Mouse (Mus musculus): ENCODE measurements around the gene Nabp2. TPM values are rescaled to one million over a fixed set of nuclear protein-coding genes. Genes with fewer than 3 reads are reported as not detected.

The Nabp2 gene
- polyA plus RNA-seq, 1 experiment = 458 TPM

DNA sequence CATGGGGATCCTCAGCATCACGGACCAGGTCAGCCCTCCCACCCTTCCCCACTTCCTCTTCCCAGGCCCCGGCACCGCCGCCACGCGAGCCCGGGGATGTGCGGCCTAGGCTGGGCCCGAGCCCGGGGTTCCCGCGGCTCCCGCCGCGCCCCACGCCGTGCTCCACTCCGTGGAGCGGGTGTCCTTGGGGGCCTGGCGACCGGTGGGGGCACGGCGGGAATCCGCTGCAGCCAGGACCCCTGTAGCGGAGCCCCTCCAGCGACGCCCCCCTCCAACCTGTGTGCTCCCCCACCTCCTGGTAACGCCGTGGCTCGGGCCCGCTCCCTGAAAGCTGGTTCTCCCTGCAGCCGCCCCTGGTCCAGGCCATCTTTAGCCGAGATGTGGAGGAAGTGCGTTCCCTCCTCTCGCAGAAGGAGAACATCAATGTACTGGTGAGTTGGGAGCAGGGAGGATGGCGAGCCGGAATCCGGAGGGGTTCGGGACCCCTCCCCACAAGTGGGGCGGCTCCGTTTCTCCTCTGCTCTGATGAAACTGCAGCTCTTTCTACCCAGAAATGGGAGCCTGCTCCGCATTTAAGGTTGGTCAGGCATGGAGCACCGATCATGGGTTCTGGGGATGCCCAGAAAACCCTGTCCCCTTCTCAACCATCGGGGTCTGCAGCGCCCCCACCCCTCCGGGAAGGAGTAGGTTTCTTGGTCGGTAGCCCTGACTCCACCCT, 33.9 kb downstream of the Nabp2 start:
- peaks cover 41% of the 10 kb centered on the region for H3K36me3 ChIP-seq (replicated peaks; ENCODE audit: low read length)
- H3K4me3 ChIP-seq (replicated peaks) = peak overlapping the region; percentile 96
- H3K4me1 ChIP-seq = peaks cover 43% of the 10 kb centered on the region
- no peaks in the 10 kb centered on the region for H3K9me3 ChIP-seq
- no peak for TF ChIP-seq FLI1 (IDR thresholded peaks at IDR 0.05; ENCODE audit: low read length)
- no peak for TF ChIP-seq GATA1 (IDR thresholded peaks at IDR 0.05; ENCODE audit: borderline replicate concordance, low read length)
- H3K27me3 ChIP-seq (replicated peaks) = no peaks in the 10 kb centered on the region

GRCm38 (mm10) chr10:128376455-128377211, 34.7 kb downstream of the Nabp2 start, which contains the start of gene Ankrd52:
TSS of gene Ankrd52 (plus strand) at chr10:128377115.
- Histone ChIP-seq H3K4me3 (replicated peaks) (peak within 1 kb of the TSS; percentile 96), H3K4me1 (peaks cover 43% of the 10 kb centered on the region)
- TF ChIP-seq FLI1 (IDR thresholded peaks at IDR 0.05; ENCODE audit: low read length) (no peak), GATA1 (IDR thresholded peaks at IDR 0.05; ENCODE audit: borderline replicate concordance, low read length) (no peak)

GRCm38 (mm10) chr10:128376099-128376454, 35.2 kb downstream of the Nabp2 start:
- H3K36me3 ChIP-seq (replicated peaks; ENCODE audit: low read length) = peaks cover 29% of the 10 kb centered on the region
- peaks cover 43% of the 10 kb centered on the region for H3K4me1 ChIP-seq

More at GRCm38 (mm10) chr10:128376455-128377211, 34.7 kb downstream of the Nabp2 start, which contains the start of gene Ankrd52:
- Histone ChIP-seq H3K9me3 (no peaks in the 10 kb centered on the region), H3K36me3 (replicated peaks; ENCODE audit: low read length) (peaks cover 33% of the 10 kb centered on the region), H3K27me3 (replicated peaks) (no peaks in the 10 kb centered on the region)

DNA sequence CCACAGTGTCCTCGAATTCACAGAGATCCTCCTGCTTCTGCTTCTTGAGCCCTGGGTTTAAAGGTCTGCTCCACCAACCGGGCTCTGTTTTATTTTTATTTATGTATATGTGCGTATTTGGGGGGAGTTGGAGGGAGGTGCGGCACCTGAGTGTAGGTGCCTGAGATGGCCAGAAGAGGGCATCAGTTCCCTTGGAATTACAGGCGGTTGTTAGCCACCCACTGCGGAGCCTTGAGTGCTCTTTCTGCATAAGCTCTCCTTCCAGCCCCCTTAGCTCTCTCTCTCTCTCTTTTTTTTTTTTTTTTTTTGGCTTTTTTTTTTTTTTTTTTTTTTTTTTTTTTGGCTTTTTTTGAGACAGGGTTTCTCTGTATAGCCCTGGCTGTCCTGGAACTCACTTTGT, 36.9 kb downstream of the Nabp2 start:
- peaks cover 15% of the 10 kb centered on the region for H3K36me3 ChIP-seq (replicated peaks; ENCODE audit: low read length)
- H3K4me1 ChIP-seq = peaks cover 54% of the 10 kb centered on the region
- H3K4me3 ChIP-seq (replicated peaks) = no peak overlapping the region
- H3K9me3 ChIP-seq = no peaks in the 10 kb centered on the region
- H3K27me3 ChIP-seq (replicated peaks) = no peaks in the 10 kb centered on the region
- no peak for TF ChIP-seq GATA1 (IDR thresholded peaks at IDR 0.05; ENCODE audit: borderline replicate concordance, low read length)
- TF ChIP-seq FLI1 (IDR thresholded peaks at IDR 0.05; ENCODE audit: low read length) = no peak

More at GRCm38 (mm10) chr10:128376099-128376454, 35.2 kb downstream of the Nabp2 start:
- no peak for TF ChIP-seq GATA1 (IDR thresholded peaks at IDR 0.05; ENCODE audit: borderline replicate concordance, low read length)
- TF ChIP-seq FLI1 (IDR thresholded peaks at IDR 0.05; ENCODE audit: low read length) = no peak
- Histone ChIP-seq H3K4me3 (replicated peaks) (peak overlapping the region; percentile 96), H3K9me3 (no peaks in the 10 kb centered on the region), H3K27me3 (replicated peaks) (no peaks in the 10 kb centered on the region)

GRCm38 (mm10) chr10:128372989-128373748, 38.1 kb downstream of the Nabp2 start:
- Histone ChIP-seq H3K27me3 (replicated peaks) (no peaks in the 10 kb centered on the region), H3K9me3 (no peaks in the 10 kb centered on the region), H3K4me3 (replicated peaks) (peak overlapping the region; percentile 44), H3K36me3 (replicated peaks; ENCODE audit: low read length) (peaks cover 3% of the 10 kb centered on the region), H3K4me1 (peaks cover 50% of the 10 kb centered on the region)
- TF ChIP-seq GATA1 (IDR thresholded peaks at IDR 0.05; ENCODE audit: borderline replicate concordance, low read length) (no peak), FLI1 (IDR thresholded peaks at IDR 0.05; ENCODE audit: low read length) (no peak)

- no peaks in the 10 kb centered on the region for H3K9me3 ChIP-seq
- TF ChIP-seq FLI1 (IDR thresholded peaks at IDR 0.05; ENCODE audit: low read length) (no peak), GATA1 (IDR thresholded peaks at IDR 0.05; ENCODE audit: borderline replicate concordance, low read length) (no peak)
- no peaks in the 10 kb centered on the region for H3K36me3 ChIP-seq (replicated peaks; ENCODE audit: low read length)
- peaks cover 51% of the 10 kb centered on the region for H3K4me1 ChIP-seq
- no peak overlapping the region for H3K4me3 ChIP-seq (replicated peaks)
- H3K27me3 ChIP-seq (replicated peaks) = no peaks in the 10 kb centered on the region
These were observed 39.1 kb downstream of the Nabp2 start for GRCm38 (mm10) chr10:128372142-128372541.

- H3K4me1 ChIP-seq = peaks cover 43% of the 10 kb centered on the region
- H3K9me3 ChIP-seq = no peaks in the 10 kb centered on the region
- TF ChIP-seq FLI1 (IDR thresholded peaks at IDR 0.05; ENCODE audit: low read length) (no peak), GATA1 (IDR thresholded peaks at IDR 0.05; ENCODE audit: borderline replicate concordance, low read length) (no peak)
These were observed 40.7 kb downstream of the Nabp2 start for GRCm38 (mm10) chr10:128370601-128371000.

GRCm38 (mm10) chr10:128370021-128370420, 41.3 kb downstream of the Nabp2 start:
- peaks cover 9% of the 10 kb centered on the region for H3K36me3 ChIP-seq (replicated peaks; ENCODE audit: low read length)
- TF ChIP-seq GATA1 (IDR thresholded peaks at IDR 0.05; ENCODE audit: borderline replicate concordance, low read length) = no peak
- TF ChIP-seq FLI1 (IDR thresholded peaks at IDR 0.05; ENCODE audit: low read length) = no peak
- no peak overlapping the region for H3K4me3 ChIP-seq (replicated peaks)
- H3K9me3 ChIP-seq = no peaks in the 10 kb centered on the region
- peaks cover 43% of the 10 kb centered on the region for H3K4me1 ChIP-seq
- H3K27me3 ChIP-seq (replicated peaks) = no peaks in the 10 kb centered on the region

More at GRCm38 (mm10) chr10:128370601-128371000, 40.7 kb downstream of the Nabp2 start:
- Histone ChIP-seq H3K36me3 (replicated peaks; ENCODE audit: low read length) (peaks cover 3% of the 10 kb centered on the region), H3K4me3 (replicated peaks) (no peak overlapping the region), H3K27me3 (replicated peaks) (no peaks in the 10 kb centered on the region)

DNA sequence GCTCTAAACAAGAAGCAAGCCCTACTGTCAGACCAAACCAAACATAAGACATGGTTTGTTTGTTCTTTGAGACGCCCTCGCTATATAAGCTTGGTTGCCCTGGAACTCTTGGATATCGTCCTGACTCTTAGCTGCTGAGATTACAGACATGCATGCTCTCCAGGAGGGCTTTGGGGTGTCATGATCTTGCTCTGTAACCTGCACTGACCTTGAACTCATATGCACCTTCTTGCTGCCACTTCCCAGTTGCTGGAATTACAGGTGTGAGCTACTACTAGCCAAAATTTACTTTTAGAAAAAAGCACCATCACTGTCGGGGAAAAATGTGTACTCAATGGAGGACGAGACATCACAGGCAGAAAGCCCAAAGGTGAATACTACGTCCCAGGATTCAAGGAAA, 41.7 kb downstream of the Nabp2 start:
- no peaks in the 10 kb centered on the region for H3K27me3 ChIP-seq (replicated peaks)
- peak overlapping the region; percentile 92 for H3K4me3 ChIP-seq (replicated peaks)
- peaks cover 13% of the 10 kb centered on the region for H3K36me3 ChIP-seq (replicated peaks; ENCODE audit: low read length)
- no peak for TF ChIP-seq FLI1 (IDR thresholded peaks at IDR 0.05; ENCODE audit: low read length)
- no peak for TF ChIP-seq GATA1 (IDR thresholded peaks at IDR 0.05; ENCODE audit: borderline replicate concordance, low read length)
- peaks cover 43% of the 10 kb centered on the region for H3K4me1 ChIP-seq
- H3K9me3 ChIP-seq = no peaks in the 10 kb centered on the region
